Mouse (Mus musculus): Measurements from ENCODE around the gene Cd69.

GRCm38 (mm10) chr6:129241907-129242306 lies 33.3 kb downstream of the Cd69 start:
- TF ChIP-seq CTCF (IDR thresholded peaks at IDR 0.05; ENCODE audit: control insufficient read depth, insufficient read depth, low read length) (no peak), POLR2A (IDR thresholded peaks at IDR 0.05; ENCODE audit: borderline replicate concordance, control insufficient read depth, low read depth, low read length) (no peak)
